Mouse (Mus musculus) spleen, postnatal 10 days (tissue): ENCODE results near the gene Dpp8.
A peak's percentile ranks its signal among the peaks of the same experiment; 100 is the strongest.

Experiments
- DNase-seq, 2 experiments: peaks; one replicate each; pipeline ENCODE4 v3.0.0; 2021 to 2022; ENCODE audit warnings: low spot score in 2 of 2

The Dpp8 gene

GRCm38 (mm10) chr9:65085270-65085669 lies 53.1 kb downstream of the Dpp8 start:
- no peak for DNase-seq

- no peak for DNase-seq
Measured at GRCm38 (mm10) chr9:65086801-65087200, 54.6 kb downstream of the Dpp8 start.

GRCm38 (mm10) chr9:65087490-65087889 lies 55.3 kb downstream of the Dpp8 start:
- peak in 1 of 2 experiments; percentile 49 for DNase-seq

GRCm38 (mm10) chr9:65094237-65094636 lies 62.0 kb downstream of the Dpp8 start:
- DNase-seq: no peak

GRCm38 (mm10) chr9:65100991-65101685 lies 68.9 kb downstream of the Dpp8 start, which contains the start of gene Igdcc4:
Gene Igdcc4, plus strand, starts transcription at chr9:65101486.
- DNase-seq: no peak

GRCm38 (mm10) chr9:65101686-65102376 lies 69.6 kb downstream of the Dpp8 start:
- DNase-seq: peak in 1 of 2 experiments; percentile 22

GRCm38 (mm10) chr9:65102377-65103172 lies 70.4 kb downstream of the Dpp8 start:
- no peak for DNase-seq

GRCm38 (mm10) chr9:65103173-65103752 lies 71.0 kb downstream of the Dpp8 start:
- DNase-seq: no peak

- no peak for DNase-seq
Measured at GRCm38 (mm10) chr9:65106821-65107220, 74.6 kb downstream of the Dpp8 start.

GRCm38 (mm10) chr9:65107893-65108292 lies 75.7 kb downstream of the Dpp8 start:
- DNase-seq: no peak

GRCm38 (mm10) chr9:65109132-65110072 lies 77.2 kb downstream of the Dpp8 start:
- DNase-seq: no peak

- DNase-seq: no peak
Measured at GRCm38 (mm10) chr9:65111698-65112097, 79.5 kb downstream of the Dpp8 start.

- no peak for DNase-seq
Measured at GRCm38 (mm10) chr9:65113694-65114093, 81.5 kb downstream of the Dpp8 start.

GRCm38 (mm10) chr9:65115891-65116290 lies 83.7 kb downstream of the Dpp8 start:
- no peak for DNase-seq

- DNase-seq: no peak
Measured at GRCm38 (mm10) chr9:65117516-65117915, 85.3 kb downstream of the Dpp8 start.

GRCm38 (mm10) chr9:65120935-65121334 lies 88.7 kb downstream of the Dpp8 start:
- peak; percentile 26 to 71 for DNase-seq

- DNase-seq: no peak
Measured at GRCm38 (mm10) chr9:65122545-65122944, 90.3 kb downstream of the Dpp8 start.

GRCm38 (mm10) chr9:65123552-65124168 lies 91.4 kb downstream of the Dpp8 start:
- DNase-seq: peak; percentile 27 to 70

- DNase-seq: peak in 1 of 2 experiments; percentile 64
Measured at GRCm38 (mm10) chr9:65128123-65128815, 96.1 kb downstream of the Dpp8 start.

- DNase-seq: no peak
Measured at GRCm38 (mm10) chr9:65131717-65132116, 99.5 kb downstream of the Dpp8 start.
